Comparison of ENCODE assay signal across 8 mouse cellular contexts in the genomic region with DNA sequence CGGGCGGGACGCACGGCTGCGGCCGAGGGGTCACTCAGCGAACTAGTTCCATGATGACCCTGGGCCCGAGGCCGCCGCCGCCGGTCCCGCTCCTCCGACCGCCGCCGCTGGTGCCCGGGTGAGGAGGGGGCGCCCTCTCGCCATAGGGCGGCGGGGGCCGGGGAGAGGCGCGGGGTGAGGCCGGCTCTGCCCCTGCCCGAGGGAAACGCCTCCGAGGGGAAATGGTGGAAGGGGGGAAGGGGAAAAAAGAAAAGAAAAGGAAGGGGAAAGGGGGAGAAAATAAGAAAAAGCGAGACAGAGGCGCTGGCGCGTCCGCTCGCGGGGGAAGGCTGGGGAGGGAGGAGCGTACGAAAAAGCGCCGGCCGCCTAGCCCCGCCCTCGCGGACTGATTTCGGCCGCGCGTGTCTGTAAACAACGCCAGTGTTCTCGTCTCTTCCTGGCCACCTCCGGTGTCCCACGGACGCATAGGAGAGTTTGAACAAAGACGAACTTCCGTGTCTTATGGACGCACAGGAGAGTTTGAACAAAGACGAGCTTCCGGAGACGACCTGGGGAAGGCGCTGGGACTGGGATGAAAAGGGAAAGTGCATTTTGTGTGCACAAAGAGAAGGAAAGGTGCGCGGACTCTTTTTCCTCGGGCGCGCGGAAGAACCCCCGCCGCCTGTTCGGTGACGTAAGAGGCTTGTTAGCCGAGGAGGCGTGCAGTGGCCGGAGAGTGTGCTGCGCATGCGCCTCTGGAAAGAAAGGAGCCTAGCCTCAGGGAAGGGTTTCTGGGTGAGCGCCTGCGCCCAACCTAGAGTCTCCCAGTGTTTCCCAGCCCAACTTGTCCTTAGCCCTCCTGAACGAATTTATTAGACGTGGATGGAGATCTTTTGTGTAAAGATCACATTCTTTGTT. TPM values are rescaled to one million over a fixed set of nuclear protein-coding genes. Genes with fewer than 3 reads are reported as not detected.
DNase-seq lines count a peak whose midpoint lies in the region; ATAC-seq lines count a peak whose summit lies in the region.

A gene (minus strand): TSS at position 387 of the 897 bp plus-strand sequence.
A gene (plus strand): TSS at position 410 of the 897 bp plus-strand sequence.

- H3K9ac ChIP-seq in hindbrain, embryonic 16.5 days (ENCODE audit: low read depth, low read length), result peak within 1 kb of the TSS; percentile 80

- H3K4me1 ChIP-seq in hindbrain, embryonic 16.5 days (ENCODE audit: control insufficient read depth, insufficient read depth, low read depth, low read length), result peaks cover 12% of the 10 kb centered on the region

- H3K27me3 ChIP-seq in hindbrain, embryonic 16.5 days (replicated peaks; ENCODE audit: control insufficient read depth, insufficient read depth, low read length), result no peaks in the 10 kb centered on the region

- peak; percentile 96 for DNase-seq in T-cell, adult 2 months (ENCODE audit: low spot score)
- peak; percentile 95 to 97 for DNase-seq in cerebellum, postnatal 36 days
- DNase-seq in frontal cortex, postnatal 36 days (ENCODE audit: low spot score in 2 of 2), result peak; percentile 95 to 97
- DNase-seq in left cerebral cortex, adult 18-20 months (ENCODE audit: low spot score in 2 of 2), result peak; percentile 94 to 95
- DNase-seq in right cerebral cortex, adult 18-20 months, result peak; percentile 95
- peak; percentile 80 for DNase-seq in urinary bladder, postnatal 10 days (ENCODE audit: low spot score)

- H3K4me3 ChIP-seq in hindbrain, embryonic 16.5 days (ENCODE audit: low read length), result peak within 1 kb of the TSS; percentile 77
- H3K4me3 ChIP-seq in macrophage (ENCODE audit: inconsistent target), result peak within 1 kb of the TSS; percentile 53

- H3K4me2 ChIP-seq in hindbrain, embryonic 16.5 days (ENCODE audit: low read length), result peak within 1 kb of the TSS; percentile 88

- H3K27ac ChIP-seq in hindbrain, embryonic 16.5 days (ENCODE audit: low read depth, low read length), result peak within 1 kb of the TSS; percentile 93
- H3K27ac ChIP-seq in macrophage, result peak within 1 kb of the TSS; percentile 75

- WGBS in hindbrain, embryonic 16.5 days, result under 1% methylated on average over 79 of the region's 79 CpGs
- whole genome bisulfite sequencing in macrophage (ENCODE audit: missing documents), result under 1% methylated on average over 58 of the region's 79 CpGs

- ATAC-seq in hindbrain, embryonic 16.5 days, result peak; percentile 97

- peaks cover 43% of the 10 kb centered on the region for H3K79me2 ChIP-seq in macrophage (ENCODE audit: inconsistent target)

- H3K36me3 ChIP-seq in hindbrain, embryonic 16.5 days (ENCODE audit: control insufficient read depth, insufficient read depth, low read length), result no peaks in the 10 kb centered on the region
- peaks cover 4% of the 10 kb centered on the region; the same call in 1 of the 2 replicates for H3K36me3 ChIP-seq in macrophage (ENCODE audit: inconsistent target)

- no peaks in the 10 kb centered on the region for H3K9me3 ChIP-seq in hindbrain, embryonic 16.5 days (ENCODE audit: control insufficient read depth, low read length)

RNA-seq across cellular contexts. Expression of the first gene that starts in this region (rescaled TPM):
- polyA plus RNA-seq in hindbrain, embryonic 16.5 days (2015; fragmentation: Nextera tagmentation; extraction: Ambion mirVana), result 118 and 125 TPM in 2 replicates
- 100 to 1,000 TPM; 284 to 293 TPM for total RNA-seq in left cerebral cortex, adult 18-20 months (2021)
- 10 to 100 TPM; 22.9 to 71.5 (median 44.0) TPM for total RNA-seq in macrophage (2018; cell fraction: chromatin; rRNA removed)
- 100 to 1,000 TPM in 25 of 26 experiments, 10 to 100 TPM in 1; 92.7 to 174 (median 124) TPM for total RNA-seq in macrophage (2018; cell fraction: cytosol; rRNA removed)
- total RNA-seq in macrophage (2018; cell fraction: nucleus; rRNA removed), result 10 to 100 TPM; 42.4 to 80.2 (median 60.2) TPM
- 104 to 136 TPM (median 120 TPM) in 3 replicates for polyA plus RNA-seq in macrophage (2018)

RNA-seq across cellular contexts. Expression of the second gene that starts in this region (rescaled TPM):
- polyA plus RNA-seq in hindbrain, embryonic 16.5 days (2015; fragmentation: Nextera tagmentation; extraction: Ambion mirVana), result 0.95 and 1.3 TPM in 2 replicates
- under 1 TPM; 0.52 to 0.56 TPM for total RNA-seq in left cerebral cortex, adult 18-20 months (2021)
- 1 to 10 TPM in 20 of 26 experiments, under 1 TPM in 1, not detected in 5; 0.75 to 4.9 (median 2.2) TPM for total RNA-seq in macrophage (2018; cell fraction: chromatin; rRNA removed)
- total RNA-seq in macrophage (2018; cell fraction: cytosol; rRNA removed), result under 1 TPM in 5 of 26 experiments, not detected in 21; 0.17 to 0.69 (median 0.29) TPM
- 10 to 100 TPM in 1 of 26 experiments, 1 to 10 TPM in 19, under 1 TPM in 6; 0.61 to 29.4 (median 1.8) TPM for total RNA-seq in macrophage (2018; cell fraction: nucleus; rRNA removed)
- not detected in 3 replicates for polyA plus RNA-seq in macrophage (2018)

Comparison
In these comparisons a context has a peak if more than half of its experiments do, and no peak if none do; other contexts are left out.
1. Peak in every context shown above with its lines: DNase-seq, ATAC-seq, H3K4me3 ChIP-seq and H3K27ac ChIP-seq.